Mouse (Mus musculus): ENCODE measurements around the gene 2010111I01Rik. TPM values are rescaled to one million over a fixed set of nuclear protein-coding genes. Genes with fewer than 3 reads are reported as not detected.
A peak's percentile ranks its signal among the peaks of the same experiment; 100 is the strongest.

2010111I01Rik gene
- total and polyA plus RNA-seq, 2 experiments from 2014 or later = 107 to 149 TPM

GRCm38 (mm10) chr13:63115187-63115784, 150.6 kb downstream of the 2010111I01Rik start:
- Histone ChIP-seq H3K9me3 (replicated peaks; ENCODE audit: control insufficient read depth, low read length) (no peaks in the 10 kb centered on the region), H3K27me3 (ENCODE audit: control insufficient read depth, insufficient read depth, low read length) (no peaks in the 10 kb centered on the region), H3K4me3 (ENCODE audit: low read depth, low read length) (no peak overlapping the region), H3K27ac (ENCODE audit: low read depth) (0 out of 2 replicates have a peak overlapping the region, but pooled peaks have one; percentile 64), H3K36me3 (replicated peaks; ENCODE audit: control insufficient read depth, insufficient read depth, low read length) (no peaks in the 10 kb centered on the region), H3K9ac (replicated peaks; ENCODE audit: low read depth, low read length) (no peak overlapping the region), H3K4me1 (ENCODE audit: control insufficient read depth, insufficient read depth) (peaks cover 44% of the 10 kb centered on the region), H3K4me2 (ENCODE audit: low read depth, low read length) (no peak overlapping the region)
- no peak for DNase-seq (ENCODE audit: low spot score)
- WGBS = 73% methylated on average over 3 of the region's 3 CpGs
- TF ChIP-seq EP300 (IDR thresholded peaks at IDR 0.05; ENCODE audit: low read depth) = no peak
- no peak for TF ChIP-seq CTCF (IDR thresholded peaks at IDR 0.05; ENCODE audit: low read depth)
- ATAC-seq (ENCODE audit: insufficient read depth, low read depth) = no peak

DNA sequence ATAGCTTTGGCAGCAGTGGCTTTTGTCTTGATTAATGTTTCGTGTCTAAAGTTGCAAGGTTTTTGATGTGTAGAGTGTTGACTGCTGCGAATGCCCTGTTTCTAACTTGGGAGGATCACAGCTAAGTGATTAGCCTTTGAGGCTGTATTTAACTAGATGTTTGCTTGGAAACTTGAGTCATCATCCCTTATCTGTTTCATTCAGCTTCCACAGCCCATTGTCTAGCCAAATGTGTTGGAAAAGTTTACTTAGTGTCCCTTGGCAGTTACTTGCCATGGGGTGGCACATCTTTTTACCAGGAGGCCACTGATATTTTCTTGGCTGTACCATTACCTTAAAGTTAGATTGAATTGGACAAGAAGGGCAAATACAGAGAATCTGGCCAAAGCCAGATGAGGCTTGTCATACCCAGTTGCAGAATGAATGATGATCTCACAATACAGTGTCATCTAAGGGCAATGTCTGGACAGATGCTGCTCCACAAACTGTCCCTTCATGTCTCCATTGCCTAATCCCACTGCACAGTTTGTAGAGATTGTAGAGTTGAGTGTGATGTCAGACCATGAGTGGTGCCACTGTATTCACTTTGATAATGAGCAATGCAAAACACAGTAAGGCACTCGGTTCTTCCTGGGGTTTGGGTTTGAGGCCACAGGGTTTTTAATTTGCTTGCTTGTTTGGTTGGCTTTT, 152.9 kb downstream of the 2010111I01Rik start:
- no peak overlapping the region for H3K4me2 ChIP-seq (ENCODE audit: low read depth, low read length)
- H3K27ac ChIP-seq (ENCODE audit: low read depth) = peak overlapping the region; percentile 32; the same call in 1 of the 2 replicates
- no peak overlapping the region for H3K4me3 ChIP-seq (ENCODE audit: low read depth, low read length)
- no peak for DNase-seq (ENCODE audit: low spot score)
- WGBS = 23% methylated on average over 3 of the region's 3 CpGs
- H3K9ac ChIP-seq (replicated peaks; ENCODE audit: low read depth, low read length) = no peak overlapping the region
- H3K27me3 ChIP-seq (ENCODE audit: control insufficient read depth, insufficient read depth, low read length) = no peaks in the 10 kb centered on the region
- ATAC-seq (ENCODE audit: insufficient read depth, low read depth) = peak; percentile 37; the same call in 1 of the 2 replicates
- H3K36me3 ChIP-seq (replicated peaks; ENCODE audit: control insufficient read depth, insufficient read depth, low read length) = no peaks in the 10 kb centered on the region
- TF ChIP-seq CTCF (IDR thresholded peaks at IDR 0.05; ENCODE audit: low read depth) = no peak; the same call in 1 of the 2 replicates
- no peak for TF ChIP-seq EP300 (IDR thresholded peaks at IDR 0.05; ENCODE audit: low read depth)
- H3K4me1 ChIP-seq (ENCODE audit: control insufficient read depth, insufficient read depth) = peaks cover 43% of the 10 kb centered on the region
- H3K9me3 ChIP-seq (replicated peaks; ENCODE audit: control insufficient read depth, low read length) = no peaks in the 10 kb centered on the region

- Histone ChIP-seq H3K27me3 (ENCODE audit: control insufficient read depth, insufficient read depth, low read length) (no peaks in the 10 kb centered on the region), H3K27ac (ENCODE audit: low read depth) (peak overlapping the region; percentile 24; the same call in 1 of the 2 replicates), H3K4me2 (ENCODE audit: low read depth, low read length) (no peak overlapping the region), H3K36me3 (replicated peaks; ENCODE audit: control insufficient read depth, insufficient read depth, low read length) (no peaks in the 10 kb centered on the region), H3K4me3 (ENCODE audit: low read depth, low read length) (no peak overlapping the region), H3K9ac (replicated peaks; ENCODE audit: low read depth, low read length) (no peak overlapping the region), H3K4me1 (ENCODE audit: control insufficient read depth, insufficient read depth) (peaks cover 36% of the 10 kb centered on the region), H3K9me3 (replicated peaks; ENCODE audit: control insufficient read depth, low read length) (no peaks in the 10 kb centered on the region)
- 34% methylated on average over 3 of the region's 3 CpGs for WGBS
- no peak for DNase-seq (ENCODE audit: low spot score)
- TF ChIP-seq CTCF (IDR thresholded peaks at IDR 0.05; ENCODE audit: low read depth) (no peak), EP300 (IDR thresholded peaks at IDR 0.05; ENCODE audit: low read depth) (no peak)
- ATAC-seq (ENCODE audit: insufficient read depth, low read depth) = peak; percentile 64
These were observed 154.0 kb downstream of the 2010111I01Rik start for GRCm38 (mm10) chr13:63118682-63119081.

DNA sequence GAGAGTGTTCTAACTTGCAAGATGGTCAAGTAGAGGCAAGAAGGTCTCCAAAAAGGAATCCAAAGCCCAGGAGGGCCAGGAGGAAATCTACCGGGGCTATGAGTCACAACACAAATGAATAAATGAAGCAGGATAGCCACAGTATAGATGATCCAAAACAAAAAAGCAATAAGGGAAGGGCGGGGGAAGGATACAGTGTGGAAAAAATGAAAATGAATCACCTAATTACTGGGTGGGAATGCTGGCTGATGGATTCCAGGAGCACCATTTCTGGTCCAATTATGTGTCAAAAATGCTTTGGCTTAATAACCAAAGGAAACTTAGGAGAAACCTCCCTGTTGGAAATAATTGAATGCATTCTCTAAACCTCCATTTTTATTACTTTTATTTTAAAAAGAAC, 155.6 kb downstream of the 2010111I01Rik start:
- no peaks in the 10 kb centered on the region for H3K9me3 ChIP-seq (replicated peaks; ENCODE audit: control insufficient read depth, low read length)
- DNase-seq (ENCODE audit: low spot score) = no peak
- no peak for TF ChIP-seq EP300 (IDR thresholded peaks at IDR 0.05; ENCODE audit: low read depth)
- TF ChIP-seq CTCF (IDR thresholded peaks at IDR 0.05; ENCODE audit: low read depth) = no peak
- H3K4me1 ChIP-seq (ENCODE audit: control insufficient read depth, insufficient read depth) = peaks cover 21% of the 10 kb centered on the region; the same call in 1 of the 2 replicates
- no peak overlapping the region for H3K4me2 ChIP-seq (ENCODE audit: low read depth, low read length)
- H3K4me3 ChIP-seq (ENCODE audit: low read depth, low read length) = no peak overlapping the region
- H3K36me3 ChIP-seq (replicated peaks; ENCODE audit: control insufficient read depth, insufficient read depth, low read length) = no peaks in the 10 kb centered on the region
- no peak overlapping the region for H3K9ac ChIP-seq (replicated peaks; ENCODE audit: low read depth, low read length)
- no peak overlapping the region for H3K27ac ChIP-seq (ENCODE audit: low read depth)
- ATAC-seq (ENCODE audit: insufficient read depth, low read depth) = no peak
- no peaks in the 10 kb centered on the region for H3K27me3 ChIP-seq (ENCODE audit: control insufficient read depth, insufficient read depth, low read length)
- WGBS = 79% methylated on average over 2 of the region's 2 CpGs

- no peak for ATAC-seq (ENCODE audit: insufficient read depth, low read depth)
- Histone ChIP-seq H3K4me2 (ENCODE audit: low read depth, low read length) (no peak overlapping the region), H3K4me1 (ENCODE audit: control insufficient read depth, insufficient read depth) (peaks cover 18% of the 10 kb centered on the region; the same call in 1 of the 2 replicates), H3K9me3 (replicated peaks; ENCODE audit: control insufficient read depth, low read length) (no peaks in the 10 kb centered on the region), H3K9ac (replicated peaks; ENCODE audit: low read depth, low read length) (no peak overlapping the region), H3K36me3 (replicated peaks; ENCODE audit: control insufficient read depth, insufficient read depth, low read length) (no peaks in the 10 kb centered on the region), H3K27me3 (ENCODE audit: control insufficient read depth, insufficient read depth, low read length) (no peaks in the 10 kb centered on the region), H3K4me3 (ENCODE audit: low read depth, low read length) (no peak overlapping the region), H3K27ac (ENCODE audit: low read depth) (no peak overlapping the region)
- no peak for DNase-seq (ENCODE audit: low spot score)
- 61% methylated on average over 4 of the region's 4 CpGs for WGBS
- TF ChIP-seq CTCF (IDR thresholded peaks at IDR 0.05; ENCODE audit: low read depth) = no peak
- no peak for TF ChIP-seq EP300 (IDR thresholded peaks at IDR 0.05; ENCODE audit: low read depth)
These were observed 157.1 kb downstream of the 2010111I01Rik start for GRCm38 (mm10) chr13:63121747-63122146.

All from heart, postnatal 0 days (tissue).